Mouse (Mus musculus): Measurements from ENCODE around the gene Gm19935. TPM values are rescaled to one million over a fixed set of nuclear protein-coding genes. Genes with fewer than 3 reads are reported as not detected.

Gm19935 gene
- polyA plus RNA-seq, 1 experiment from 2014 or later = 0.24 TPM

GRCm38 (mm10) chr8:90769791-90770190, 47.4 kb downstream of the Gm19935 start:
- no peaks in the 10 kb centered on the region for H3K9me3 ChIP-seq (replicated peaks; ENCODE audit: control insufficient read depth, low read length)
- H3K4me3 ChIP-seq (ENCODE audit: low read length) = no peak overlapping the region
- H3K27me3 ChIP-seq (ENCODE audit: control insufficient read depth, insufficient read depth, low read length) = no peaks in the 10 kb centered on the region
- no peaks in the 10 kb centered on the region for H3K36me3 ChIP-seq (ENCODE audit: control insufficient read depth, insufficient read depth)
- WGBS = 81% methylated on average over 5 of the region's 5 CpGs
- no peak for ATAC-seq (replicated peaks; ENCODE audit: extremely low read depth, insufficient read depth, low FRiP score)
- no peaks in the 10 kb centered on the region for H3K4me1 ChIP-seq (ENCODE audit: control insufficient read depth, insufficient read depth, low read length)
- no peak overlapping the region for H3K27ac ChIP-seq (ENCODE audit: low read length)
- no peak overlapping the region for H3K4me2 ChIP-seq (ENCODE audit: low read depth, low read length)
- no peak overlapping the region for H3K9ac ChIP-seq (ENCODE audit: low read length)

Small RNA genes lying within 50 kb of the gene (microRNA-seq; reads per million reads assigned to microRNA genes)
- gene Gm44382 = not detected

Other genes starting within 250 kb of the Gm19935 start
- 56.4 and 60.6 TPM in 2 replicates for gene Chd9, start 11.0 kb upstream of the Gm19935 start, polyA plus RNA-seq (2015; fragmentation: Nextera tagmentation; extraction: Ambion mirVana)